Mouse (Mus musculus) bone marrow, adult 2 months (tissue): Measurements from ENCODE around the gene Mab21l1.

Experiments
- CTCF ChIP-seq: fragments of 200-500 bp; IDR thresholded peaks from 2 replicates; pipeline ENCODE4 v1.5.1; 2011; ENCODE audit warnings: low read length, control low read depth; ENCODE audit not compliant: control insufficient read depth, insufficient read depth
- POLR2A ChIP-seq: fragments of 200-500 bp; IDR thresholded peaks from 2 replicates; pipeline ENCODE4 v1.6.1; 2011; ENCODE audit warnings: low read depth, mild to moderate bottlenecking, control low read depth, low read length, borderline replicate concordance; ENCODE audit not compliant: control insufficient read depth

GRCm38 (mm10) chr3:55788214-55788586 lies 5.9 kb downstream of the Mab21l1 start:
- TF ChIP-seq CTCF (no peak), POLR2A (no peak)
